Mouse (Mus musculus): Measurements from ENCODE around the gene Vstm5. TPM values are rescaled to one million over a fixed set of nuclear protein-coding genes. Genes with fewer than 3 reads are reported as not detected.
"Not testable (repeated sequence)": the region's sequence is repeated elsewhere in the genome, so short reads cannot be mapped to it uniquely, and the experiment has no call there.

Vstm5 gene
- total RNA-seq, 1 experiment, result 2.9 TPM

DNA sequence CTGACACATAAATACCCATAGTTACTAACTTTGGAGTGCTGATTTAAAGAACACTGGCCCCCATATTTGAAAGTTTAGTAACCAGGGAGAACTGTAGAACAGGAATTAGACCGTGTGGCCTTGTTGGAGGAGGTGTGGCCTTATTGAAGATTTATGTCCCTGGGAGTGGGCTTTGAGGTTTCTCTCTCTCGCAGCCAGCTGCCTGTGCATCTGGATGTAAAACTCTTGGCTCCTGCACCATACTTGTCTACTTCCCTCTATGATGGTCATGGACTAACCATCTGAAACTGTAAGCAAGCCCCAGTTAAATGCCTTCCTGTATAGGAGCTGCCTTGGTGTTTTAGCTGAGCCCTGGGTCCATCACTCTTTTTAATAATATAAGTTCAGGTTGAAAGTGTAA, 59.6 kb downstream of the Vstm5 start:
- no peaks in the 10 kb centered on the region for H3K36me3 ChIP-seq (ENCODE audit: control insufficient read depth, insufficient read depth, low read length, poor library complexity, severe bottlenecking)
- in situ Hi-C loops (cut with MboI; ENCODE audit: low sequenced_read_pairs in 2 of 2, unreplicated experiment in 2 of 2), result no loop called here

DNA sequence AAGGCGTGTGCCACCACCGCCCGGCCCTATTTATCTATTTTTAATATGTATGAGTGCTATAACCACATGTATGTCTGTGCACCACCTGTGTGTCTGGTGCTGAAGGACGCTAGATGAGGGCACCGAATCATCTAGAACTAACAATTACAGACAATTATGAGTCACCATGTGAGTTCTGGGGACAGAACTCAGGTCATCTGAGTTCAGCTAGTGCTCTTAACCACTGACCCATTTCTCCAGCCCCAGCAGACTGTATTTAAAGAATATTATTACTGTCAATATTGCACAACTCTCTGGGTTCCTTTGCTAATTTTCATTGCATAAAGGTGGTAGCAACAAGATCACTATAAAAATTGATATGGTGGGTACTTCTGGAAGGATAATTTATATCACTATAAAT, 61.2 kb downstream of the Vstm5 start:
- H3K9me3 ChIP-seq (ENCODE audit: control insufficient read depth, insufficient read depth, low read depth, low read length), result no peaks in the 10 kb centered on the region
- no peak for TF ChIP-seq CHD2 (IDR thresholded peaks at IDR 0.05; ENCODE audit: low read depth, low read length)
- no peak for TF ChIP-seq ZC3H11A (IDR thresholded peaks at IDR 0.05; ENCODE audit: borderline replicate concordance, low read depth, low read length)
- no peak for TF ChIP-seq ZNF384 (IDR thresholded peaks at IDR 0.05; ENCODE audit: low read depth, low read length)
- TF ChIP-seq MAFK (IDR thresholded peaks at IDR 0.05; ENCODE audit: insufficient read depth, low read depth, low read length), result no peak
- no peak for TF ChIP-seq HCFC1 (IDR thresholded peaks at IDR 0.05; ENCODE audit: borderline replicate concordance, insufficient read depth, low read length)
- H3K4me1 ChIP-seq (ENCODE audit: control insufficient read depth in 2 of 2, insufficient read depth in 2 of 2, low read length in 2 of 2, poor library complexity in 1 of 2), result no peaks in the 10 kb centered on the region
- no peak for DNase-seq (ENCODE audit: low read depth, low spot score)
- no peak overlapping the region for H3K4me3 ChIP-seq (ENCODE audit: insufficient read depth in 1 of 2, low read depth in 1 of 2, low read length in 2 of 2, poor library complexity in 1 of 2, severe bottlenecking in 1 of 2)
- H3K36me3 ChIP-seq (ENCODE audit: control insufficient read depth, insufficient read depth, low read length, poor library complexity, severe bottlenecking), result no peaks in the 10 kb centered on the region
- in situ Hi-C loops (cut with MboI; ENCODE audit: low sequenced_read_pairs in 2 of 2, unreplicated experiment in 2 of 2), result no loop called here
- H3K9ac ChIP-seq (ENCODE audit: insufficient read depth, low read depth, low read length, poor library complexity, severe bottlenecking), result no peak overlapping the region
- no peak overlapping the region for H3K27ac ChIP-seq (ENCODE audit: insufficient read depth, low read depth, low read length, poor library complexity, severe bottlenecking)

More for the DNA sequence above, 59.6 kb downstream of the Vstm5 start:
- Histone ChIP-seq H3K9ac (ENCODE audit: insufficient read depth, low read depth, low read length, poor library complexity, severe bottlenecking) (no peak overlapping the region), H3K4me3 (ENCODE audit: insufficient read depth in 1 of 2, low read depth in 1 of 2, low read length in 2 of 2, poor library complexity in 1 of 2, severe bottlenecking in 1 of 2) (no peak overlapping the region), H3K9me3 (ENCODE audit: control insufficient read depth, insufficient read depth, low read depth, low read length) (no peaks in the 10 kb centered on the region), H3K27ac (ENCODE audit: insufficient read depth, low read depth, low read length, poor library complexity, severe bottlenecking) (no peak overlapping the region), H3K4me1 (ENCODE audit: control insufficient read depth in 2 of 2, insufficient read depth in 2 of 2, low read length in 2 of 2, poor library complexity in 1 of 2) (no peaks in the 10 kb centered on the region)
- no peak for TF ChIP-seq ZC3H11A (IDR thresholded peaks at IDR 0.05; ENCODE audit: borderline replicate concordance, low read depth, low read length)
- TF ChIP-seq MAFK (IDR thresholded peaks at IDR 0.05; ENCODE audit: insufficient read depth, low read depth, low read length), result no peak
- TF ChIP-seq CHD2 (IDR thresholded peaks at IDR 0.05; ENCODE audit: low read depth, low read length), result no peak
- TF ChIP-seq HCFC1 (IDR thresholded peaks at IDR 0.05; ENCODE audit: borderline replicate concordance, insufficient read depth, low read length), result no peak
- no peak for TF ChIP-seq ZNF384 (IDR thresholded peaks at IDR 0.05; ENCODE audit: low read depth, low read length)
- no peak for DNase-seq (ENCODE audit: low read depth, low spot score)

DNA sequence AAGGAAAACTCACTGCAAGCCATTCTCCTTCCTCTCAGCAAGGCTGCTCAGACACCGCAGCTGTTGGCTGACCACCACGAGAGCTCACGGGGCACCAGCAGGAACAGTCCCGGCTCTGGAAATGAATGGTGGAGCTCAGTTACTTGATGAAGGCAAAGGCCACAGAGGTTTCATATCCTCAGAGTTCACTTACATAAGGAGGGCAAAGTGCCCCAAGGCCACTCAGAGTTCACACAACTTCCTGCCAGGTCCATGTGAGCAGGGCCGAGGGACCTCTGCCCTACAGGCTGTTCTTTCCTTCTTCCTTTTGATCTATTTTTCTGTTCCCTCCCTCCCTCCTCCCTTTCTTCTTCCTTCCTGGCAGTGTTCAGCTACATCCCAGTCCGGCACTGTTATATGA, 62.6 kb downstream of the Vstm5 start:
- no peak overlapping the region for H3K27ac ChIP-seq (ENCODE audit: insufficient read depth, low read depth, low read length, poor library complexity, severe bottlenecking)
- H3K9ac ChIP-seq (ENCODE audit: insufficient read depth, low read depth, low read length, poor library complexity, severe bottlenecking), result 0 out of 2 replicates have a peak overlapping the region, but pooled peaks have one; percentile 4
- TF ChIP-seq CHD2 (IDR thresholded peaks at IDR 0.05; ENCODE audit: low read depth, low read length), result no peak
- TF ChIP-seq MAFK (IDR thresholded peaks at IDR 0.05; ENCODE audit: insufficient read depth, low read depth, low read length), result no peak
- TF ChIP-seq ZNF384 (IDR thresholded peaks at IDR 0.05; ENCODE audit: low read depth, low read length), result no peak
- TF ChIP-seq HCFC1 (IDR thresholded peaks at IDR 0.05; ENCODE audit: borderline replicate concordance, insufficient read depth, low read length), result no peak
- no peak for TF ChIP-seq ZC3H11A (IDR thresholded peaks at IDR 0.05; ENCODE audit: borderline replicate concordance, low read depth, low read length)
- H3K4me3 ChIP-seq (ENCODE audit: insufficient read depth in 1 of 2, low read depth in 1 of 2, low read length in 2 of 2, poor library complexity in 1 of 2, severe bottlenecking in 1 of 2), result no peak overlapping the region
- in situ Hi-C loops (cut with MboI; ENCODE audit: low sequenced_read_pairs in 2 of 2, unreplicated experiment in 2 of 2), result no loop called here
- no peak for DNase-seq (ENCODE audit: low read depth, low spot score)
- H3K36me3 ChIP-seq (ENCODE audit: control insufficient read depth, insufficient read depth, low read length, poor library complexity, severe bottlenecking), result no peaks in the 10 kb centered on the region
- H3K9me3 ChIP-seq (ENCODE audit: control insufficient read depth, insufficient read depth, low read depth, low read length), result no peaks in the 10 kb centered on the region
- no peaks in the 10 kb centered on the region for H3K4me1 ChIP-seq (ENCODE audit: control insufficient read depth in 2 of 2, insufficient read depth in 2 of 2, low read length in 2 of 2, poor library complexity in 1 of 2)

DNA sequence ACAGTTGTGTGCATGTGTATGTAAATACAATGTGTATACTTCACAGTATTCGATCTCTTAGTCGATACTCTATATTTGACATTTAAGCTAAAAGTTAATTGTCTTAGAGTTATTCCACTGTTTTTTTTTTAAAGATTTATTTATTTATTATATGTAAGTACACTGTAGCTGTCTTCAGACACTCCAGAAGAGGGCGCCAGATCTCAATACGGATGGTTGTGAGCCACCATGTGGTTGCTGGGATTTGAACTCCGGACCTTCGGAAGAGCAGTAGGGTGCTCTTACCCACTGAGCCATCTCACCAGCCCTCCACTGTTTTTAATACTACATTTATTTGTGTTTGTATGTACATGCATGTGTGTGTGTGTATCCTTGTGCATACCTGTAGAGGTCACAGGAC, 63.2 kb downstream of the Vstm5 start:
- DNase-seq (ENCODE audit: low read depth, low spot score); H3K27ac ChIP-seq (ENCODE audit: insufficient read depth, low read depth, low read length, poor library complexity, severe bottlenecking); H3K36me3 ChIP-seq (ENCODE audit: control insufficient read depth, insufficient read depth, low read length, poor library complexity, severe bottlenecking); in situ Hi-C loops (cut with MboI; ENCODE audit: low sequenced_read_pairs in 2 of 2, unreplicated experiment in 2 of 2); H3K4me3 ChIP-seq (ENCODE audit: insufficient read depth in 1 of 2, low read depth in 1 of 2, low read length in 2 of 2, poor library complexity in 1 of 2, severe bottlenecking in 1 of 2); H3K4me1 ChIP-seq (ENCODE audit: control insufficient read depth in 2 of 2, insufficient read depth in 2 of 2, low read length in 2 of 2, poor library complexity in 1 of 2); H3K9me3 ChIP-seq (ENCODE audit: control insufficient read depth, insufficient read depth, low read depth, low read length); H3K9ac ChIP-seq (ENCODE audit: insufficient read depth, low read depth, low read length, poor library complexity, severe bottlenecking): not testable (repeated sequence)

DNA sequence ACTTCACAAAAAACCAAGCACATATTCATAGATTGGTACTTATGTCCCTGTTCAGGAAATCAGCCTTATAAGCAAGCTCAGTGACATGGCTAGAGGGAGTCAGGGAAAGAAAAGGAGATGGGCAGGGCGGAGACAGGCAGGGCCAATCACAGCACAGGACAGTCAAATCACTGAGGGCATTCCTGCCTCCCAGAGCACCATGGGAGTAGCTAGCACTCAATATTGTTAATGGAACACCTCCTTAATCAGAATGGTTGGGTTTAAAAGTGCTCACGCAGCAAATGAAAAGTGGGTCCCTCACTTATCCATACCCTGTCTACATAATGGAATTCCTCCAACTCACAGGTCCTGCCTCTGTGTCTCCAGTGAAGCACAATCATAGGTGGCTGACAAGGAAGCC, 64.0 kb downstream of the Vstm5 start:
- Histone ChIP-seq H3K9ac (ENCODE audit: insufficient read depth, low read depth, low read length, poor library complexity, severe bottlenecking) (no peak overlapping the region), H3K36me3 (ENCODE audit: control insufficient read depth, insufficient read depth, low read length, poor library complexity, severe bottlenecking) (peaks cover 11% of the 10 kb centered on the region), H3K27ac (ENCODE audit: insufficient read depth, low read depth, low read length, poor library complexity, severe bottlenecking) (no peak overlapping the region), H3K9me3 (ENCODE audit: control insufficient read depth, insufficient read depth, low read depth, low read length) (no peaks in the 10 kb centered on the region), H3K4me3 (ENCODE audit: insufficient read depth in 1 of 2, low read depth in 1 of 2, low read length in 2 of 2, poor library complexity in 1 of 2, severe bottlenecking in 1 of 2) (no peak overlapping the region), H3K4me1 (ENCODE audit: control insufficient read depth in 2 of 2, insufficient read depth in 2 of 2, low read length in 2 of 2, poor library complexity in 1 of 2) (no peaks in the 10 kb centered on the region; a peak in 1 of 4 replicates)
- no peak for TF ChIP-seq ZNF384 (IDR thresholded peaks at IDR 0.05; ENCODE audit: low read depth, low read length)
- no peak for TF ChIP-seq MAFK (IDR thresholded peaks at IDR 0.05; ENCODE audit: insufficient read depth, low read depth, low read length)
- TF ChIP-seq HCFC1 (IDR thresholded peaks at IDR 0.05; ENCODE audit: borderline replicate concordance, insufficient read depth, low read length), result no peak
- no peak for DNase-seq (ENCODE audit: low read depth, low spot score)
- in situ Hi-C loops (cut with MboI; ENCODE audit: low sequenced_read_pairs in 2 of 2, unreplicated experiment in 2 of 2), result no loop called here

Data from ES-E14 (cell line).